Mouse (Mus musculus) stomach, embryonic 15.5 days (tissue): ENCODE data around the gene Pip5k1c. TPM values are rescaled to one million over a fixed set of nuclear protein-coding genes. Genes with fewer than 3 reads are reported as not detected.

Source experiments
- ATAC-seq: fragments of 200-750 bp; cut with Nextera tagmentation; 2 replicates; pipeline ENCODE4 v1.8.0; 2017; ENCODE audit warnings: low read depth, moderate number of reproducible peaks, moderate TSS enrichment; ENCODE audit not compliant: insufficient read depth, low FRiP score
- H3K27ac ChIP-seq: fragments of 300-500 bp; sonication (generic); 2 replicates; pipeline ENCODE4 v1.5.1; 2015; ENCODE audit warnings: mild to moderate bottlenecking, inconsistent platforms
- H3K27me3 ChIP-seq: fragments of 300-500 bp; sonication (generic); replicated peaks from 2 replicates; pipeline ENCODE4 v1.6.1; 2015; ENCODE audit warnings: inconsistent platforms
- H3K36me3 ChIP-seq: fragments of 300-500 bp; sonication (generic); 2 replicates; pipeline ENCODE4 v1.6.1; 2015; ENCODE audit warnings: inconsistent platforms
- H3K4me1 ChIP-seq: fragments of 300-500 bp; sonication (generic); 2 replicates; pipeline ENCODE4 v1.6.1; 2015; ENCODE audit warnings: inconsistent platforms
- H3K4me2 ChIP-seq: fragments of 300-500 bp; sonication (generic); 2 replicates; pipeline ENCODE4 v1.6.1; 2015; ENCODE audit warnings: mild to moderate bottlenecking, inconsistent platforms
- H3K4me3 ChIP-seq: fragments of 300-500 bp; sonication (generic); replicated peaks from 2 replicates; pipeline ENCODE4 v1.5.1; 2015; ENCODE audit warnings: inconsistent platforms
- H3K9ac ChIP-seq: fragments of 300-500 bp; sonication (generic); 2 replicates; pipeline ENCODE4 v1.6.1; 2015; ENCODE audit warnings: inconsistent platforms
- H3K9me3 ChIP-seq: fragments of 300-500 bp; sonication (generic); 2 replicates; pipeline ENCODE4 v1.6.1; 2016; ENCODE audit warnings: inconsistent platforms
- WGBS: fragments of 180-500 bp; shearing (Covaris S2); methylation state at CpG from one replicate; pipeline ENCODE4 v1.1.7; 2015; 5-methylcytosine and 5-hydroxymethylcytosine counted together
- polyA plus RNA-seq: library from polyadenylated mRNA; unstranded; fragments of >200 nt; fragmentation: Nextera tagmentation; extraction: Ambion mirVana; gene quantifications from 2 replicates; pipeline ENCODE4 v1.2.1, GENCODE M21; 2015

Pip5k1c gene
- polyA plus RNA-seq, 1 experiment from 2014 or later = 43.1 TPM

- peaks cover 16% of the 10 kb centered on the region for H3K36me3 ChIP-seq
- ATAC-seq = no peak
- H3K9me3 ChIP-seq = no peaks in the 10 kb centered on the region
- WGBS = 85% methylated on average over 4 of the region's 4 CpGs
- H3K4me2 ChIP-seq = no peak overlapping the region
- no peak overlapping the region for H3K9ac ChIP-seq
- peaks cover 35% of the 10 kb centered on the region for H3K4me1 ChIP-seq
- H3K4me3 ChIP-seq = no peak overlapping the region
- peaks cover 21% of the 10 kb centered on the region for H3K27me3 ChIP-seq
- no peak overlapping the region for H3K27ac ChIP-seq
Measured at GRCm38 (mm10) chr10:81345162-81345534, 52.4 kb downstream of the Pip5k1c start.

GRCm38 (mm10) chr10:81346453-81347067, 53.8 kb downstream of the Pip5k1c start:
- H3K9ac ChIP-seq = peak overlapping the region; percentile 19; the same call in 1 of the 2 replicates
- peak; percentile 5; the same call in 1 of the 2 replicates for ATAC-seq
- H3K36me3 ChIP-seq = peaks cover 16% of the 10 kb centered on the region
- 14% methylated on average over 55 of the region's 55 CpGs for WGBS
- peak overlapping the region; percentile 35 for H3K4me3 ChIP-seq
- H3K9me3 ChIP-seq = no peaks in the 10 kb centered on the region
- H3K27ac ChIP-seq = peak overlapping the region; percentile 67; the same call in 1 of the 2 replicates
- peaks cover 21% of the 10 kb centered on the region for H3K27me3 ChIP-seq
- peak overlapping the region; percentile 70 for H3K4me2 ChIP-seq
- peaks cover 38% of the 10 kb centered on the region for H3K4me1 ChIP-seq

GRCm38 (mm10) chr10:81349146-81349545, 56.4 kb downstream of the Pip5k1c start:
- Histone ChIP-seq H3K9me3 (no peaks in the 10 kb centered on the region), H3K4me2 (peak overlapping the region; percentile 77), H3K27me3 (0 out of 2 replicates have a peak, but pooled peaks cover 6% of the 10 kb centered on the region), H3K4me1 (peaks cover 38% of the 10 kb centered on the region), H3K27ac (peak overlapping the region; percentile 76), H3K9ac (no peak overlapping the region), H3K36me3 (peaks cover 16% of the 10 kb centered on the region), H3K4me3 (peak overlapping the region; percentile 81)
- WGBS = 6% methylated on average over 12 of the region's 12 CpGs
- peak; percentile 35; the same call in 1 of the 2 replicates for ATAC-seq

GRCm38 (mm10) chr10:81349961-81350350, 57.2 kb downstream of the Pip5k1c start:
- H3K4me1 ChIP-seq = peaks cover 38% of the 10 kb centered on the region
- ATAC-seq = no peak; the same call in 1 of the 2 replicates
- peaks cover 16% of the 10 kb centered on the region for H3K36me3 ChIP-seq
- H3K9ac ChIP-seq = peak overlapping the region; percentile 66
- whole genome bisulfite sequencing = under 1% methylated on average over 29 of the region's 29 CpGs
- no peaks in the 10 kb centered on the region for H3K27me3 ChIP-seq
- H3K27ac ChIP-seq = peak overlapping the region; percentile 76
- peak overlapping the region; percentile 77 for H3K4me2 ChIP-seq
- H3K9me3 ChIP-seq = no peaks in the 10 kb centered on the region
- peak overlapping the region; percentile 81 for H3K4me3 ChIP-seq

- Histone ChIP-seq H3K27me3 (no peaks in the 10 kb centered on the region), H3K27ac (peak within 1 kb of the TSS; percentile 83), H3K4me2 (peak within 1 kb of the TSS; percentile 77), H3K4me1 (peaks cover 38% of the 10 kb centered on the region), H3K36me3 (peaks cover 16% of the 10 kb centered on the region), H3K9me3 (no peaks in the 10 kb centered on the region), H3K9ac (peak within 1 kb of the TSS; percentile 66), H3K4me3 (peak within 1 kb of the TSS; percentile 81)
- ATAC-seq = peak; percentile 93
- WGBS = under 1% methylated on average over 54 of the region's 54 CpGs
Measured at GRCm38 (mm10) chr10:81350351-81351063, 57.7 kb downstream of the Pip5k1c start, which contains the start of gene Hmg20b. TSS of gene Hmg20b (minus strand) at chr10:81350480.

DNA sequence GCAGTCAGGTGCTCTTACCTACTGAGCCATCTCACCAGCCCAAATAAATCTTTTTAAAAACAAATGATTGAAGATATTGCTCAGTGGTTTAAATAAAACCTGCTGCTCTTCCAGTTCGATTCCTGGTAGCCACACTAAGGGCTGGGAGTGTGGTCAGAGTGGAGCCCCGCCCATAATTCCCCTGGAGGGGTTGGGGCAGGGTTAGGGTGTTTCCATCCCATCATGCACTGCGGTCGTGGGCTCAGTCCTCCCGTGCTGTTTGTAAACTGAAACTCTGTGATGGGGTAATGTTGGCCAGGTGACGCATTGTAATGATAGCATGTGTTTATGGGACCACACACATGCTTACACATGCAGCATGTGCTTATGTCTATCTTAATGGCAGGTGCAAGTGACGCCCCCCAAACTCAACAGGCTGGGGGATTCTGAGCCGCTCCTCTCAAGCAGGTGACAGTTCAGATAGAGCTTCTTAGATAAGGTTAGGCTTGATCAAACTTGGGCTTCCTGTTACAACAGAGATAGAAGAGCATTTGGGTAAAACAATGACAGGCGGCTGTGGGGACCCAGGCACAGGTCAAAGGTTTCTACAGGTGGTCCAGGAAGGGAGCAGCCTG, 59.0 kb downstream of the Pip5k1c start:
- H3K27ac ChIP-seq = no peak overlapping the region
- no peak overlapping the region for H3K9ac ChIP-seq
- peaks cover 16% of the 10 kb centered on the region; the same call in 1 of the 2 replicates for H3K36me3 ChIP-seq
- no peak overlapping the region for H3K4me3 ChIP-seq
- no peaks in the 10 kb centered on the region for H3K9me3 ChIP-seq
- no peak for ATAC-seq
- H3K4me1 ChIP-seq = peaks cover 35% of the 10 kb centered on the region
- H3K4me2 ChIP-seq = peak overlapping the region; percentile 24; the same call in 1 of the 2 replicates
- no peaks in the 10 kb centered on the region for H3K27me3 ChIP-seq
- 18% methylated on average over 9 of the region's 9 CpGs for WGBS

DNA sequence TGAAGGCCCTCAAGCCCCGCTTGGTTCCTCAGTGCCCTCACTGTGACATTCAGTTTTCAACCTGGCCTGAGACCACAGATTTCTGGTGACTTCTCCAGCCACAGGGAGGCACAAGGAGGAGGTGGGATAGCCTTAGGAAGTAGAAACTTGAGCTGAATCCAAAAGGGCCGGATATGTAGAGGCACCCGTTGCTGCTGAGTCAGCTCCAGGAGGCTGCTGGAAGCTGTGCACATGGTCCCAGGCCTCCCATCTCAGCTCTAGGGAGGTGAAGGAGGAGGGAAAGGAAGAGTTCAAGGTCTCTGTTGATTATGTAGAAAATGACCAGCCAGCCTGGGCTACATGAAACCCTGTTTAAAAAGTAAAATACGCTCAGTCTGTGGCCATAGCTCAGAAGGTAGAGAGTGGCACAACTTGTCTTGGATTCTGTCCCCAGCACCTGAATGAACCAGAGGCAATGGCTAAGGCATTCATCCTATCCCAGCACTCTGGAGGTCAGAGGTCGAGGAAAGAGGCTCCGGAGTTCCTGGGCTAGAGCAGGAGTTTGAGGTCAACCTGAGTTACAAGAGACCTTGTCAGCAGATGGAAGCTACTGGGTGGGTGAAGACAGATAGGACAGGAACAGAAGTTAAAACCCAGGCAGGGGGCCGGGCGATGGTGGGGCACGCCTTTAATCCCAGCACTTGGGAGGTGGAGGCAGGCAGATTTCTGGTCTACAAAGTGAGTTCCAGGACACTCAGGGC, 62.1 kb downstream of the Pip5k1c start:
- no peak overlapping the region for H3K4me3 ChIP-seq
- no peak overlapping the region for H3K4me2 ChIP-seq
- ATAC-seq = no peak
- WGBS = 72% methylated on average over 9 of the region's 9 CpGs
- H3K27me3 ChIP-seq = no peaks in the 10 kb centered on the region
- H3K9me3 ChIP-seq = no peaks in the 10 kb centered on the region
- no peak overlapping the region for H3K9ac ChIP-seq
- no peaks in the 10 kb centered on the region for H3K36me3 ChIP-seq
- H3K27ac ChIP-seq = no peak overlapping the region
- H3K4me1 ChIP-seq = peaks cover 31% of the 10 kb centered on the region

DNA sequence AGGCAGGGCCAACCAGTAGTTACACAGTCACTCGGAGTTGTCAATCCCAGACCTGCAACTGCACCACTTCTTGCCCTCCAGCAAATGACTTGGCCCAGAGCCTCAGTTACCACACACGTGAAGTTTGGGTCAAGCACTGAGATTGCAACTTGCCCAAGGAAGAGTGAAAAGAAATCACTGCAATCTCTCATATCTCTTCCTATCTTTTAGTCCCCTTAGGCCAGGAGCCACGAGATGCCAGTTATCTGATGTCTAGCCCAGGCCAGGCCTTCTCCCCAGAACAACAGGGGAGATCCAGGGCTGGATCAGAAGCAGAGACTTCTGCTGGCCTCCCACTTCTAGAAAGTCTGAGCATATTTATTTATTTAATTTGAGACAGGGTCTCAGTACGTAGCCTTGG, 62.8 kb downstream of the Pip5k1c start:
- no peaks in the 10 kb centered on the region for H3K36me3 ChIP-seq
- H3K4me3 ChIP-seq = no peak overlapping the region
- H3K9ac ChIP-seq = no peak overlapping the region
- H3K4me2 ChIP-seq = no peak overlapping the region
- no peak for ATAC-seq
- H3K4me1 ChIP-seq = peaks cover 31% of the 10 kb centered on the region
- 79% methylated on average over 4 of the region's 4 CpGs for WGBS
- no peaks in the 10 kb centered on the region for H3K9me3 ChIP-seq
- no peak overlapping the region for H3K27ac ChIP-seq
- no peaks in the 10 kb centered on the region for H3K27me3 ChIP-seq

GRCm38 (mm10) chr10:81356352-81356990, 63.7 kb downstream of the Pip5k1c start:
- ATAC-seq = no peak
- Histone ChIP-seq H3K27me3 (no peaks in the 10 kb centered on the region), H3K4me2 (peak overlapping the region; percentile 99), H3K4me3 (peak overlapping the region; percentile 83; the same call in 1 of the 2 replicates), H3K27ac (no peak overlapping the region), H3K9ac (no peak overlapping the region), H3K36me3 (no peaks in the 10 kb centered on the region), H3K9me3 (no peaks in the 10 kb centered on the region), H3K4me1 (peaks cover 28% of the 10 kb centered on the region)
- WGBS = 50% methylated on average over 12 of the region's 12 CpGs

- Histone ChIP-seq H3K4me2 (peak within 1 kb of the TSS; percentile 99), H3K9me3 (no peaks in the 10 kb centered on the region), H3K4me3 (peak within 1 kb of the TSS; percentile 83), H3K27me3 (no peaks in the 10 kb centered on the region), H3K27ac (0 out of 2 replicates have a peak within 1 kb of the TSS, but pooled peaks have one; percentile 23), H3K9ac (peak within 1 kb of the TSS; percentile 76), H3K36me3 (no peaks in the 10 kb centered on the region), H3K4me1 (peaks cover 23% of the 10 kb centered on the region)
- WGBS = 2% methylated on average over 79 of the region's 79 CpGs
- peak; percentile 87 for ATAC-seq
Measured at GRCm38 (mm10) chr10:81356991-81357844, 64.5 kb downstream of the Pip5k1c start, which contains the start of gene Mfsd12. TSS of gene Mfsd12 (plus strand) at chr10:81357491.
